Mouse (Mus musculus): ENCODE data around the gene Sgms1. TPM values are rescaled to one million over a fixed set of nuclear protein-coding genes. Genes with fewer than 3 reads are reported as not detected.

Gene Sgms1
- polyA plus RNA-seq, 1 experiment from 2014 or later: 13.8 TPM

DNA sequence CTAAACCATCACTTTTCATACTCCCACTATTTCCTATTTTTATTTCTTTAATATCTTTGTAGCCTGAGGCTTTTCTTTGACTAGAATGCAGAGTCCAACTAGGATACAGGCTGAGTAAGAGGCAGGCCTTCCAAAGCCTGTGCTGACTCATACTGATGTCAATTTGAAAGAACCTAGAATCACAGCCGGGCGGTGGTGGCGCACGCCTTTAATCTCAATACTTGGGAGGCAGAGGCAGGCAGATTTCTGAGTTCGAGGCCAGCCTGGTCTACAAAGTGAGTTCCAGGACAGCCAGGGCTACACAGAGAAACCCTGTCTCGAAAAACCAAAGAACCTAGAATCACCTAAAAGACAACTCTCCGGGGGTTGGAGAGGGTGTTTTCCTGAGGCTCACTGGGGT is 214.5 kb downstream of the Sgms1 start:
- no peak for ATAC-seq (ENCODE audit: low FRiP score, low TSS enrichment)
- Histone ChIP-seq H3K9me3 (ENCODE audit: control insufficient read depth, low read length) (no peaks in the 10 kb centered on the region), H3K4me3 (replicated peaks; ENCODE audit: low read depth, low read length) (no peak overlapping the region), H3K27ac (replicated peaks; ENCODE audit: low read depth, low read length) (no peak overlapping the region), H3K9ac (replicated peaks; ENCODE audit: low read length) (no peak overlapping the region), H3K27me3 (ENCODE audit: control insufficient read depth, insufficient read depth, low read length) (no peaks in the 10 kb centered on the region), H3K36me3 (ENCODE audit: control insufficient read depth, insufficient read depth, low read length) (no peaks in the 10 kb centered on the region), H3K4me2 (ENCODE audit: low read length) (no peak overlapping the region), H3K4me1 (ENCODE audit: control insufficient read depth, insufficient read depth, low read length) (no peaks in the 10 kb centered on the region)
- no peak for DNase-seq
- 98% methylated on average over 7 of the region's 7 CpGs for WGBS

DNA sequence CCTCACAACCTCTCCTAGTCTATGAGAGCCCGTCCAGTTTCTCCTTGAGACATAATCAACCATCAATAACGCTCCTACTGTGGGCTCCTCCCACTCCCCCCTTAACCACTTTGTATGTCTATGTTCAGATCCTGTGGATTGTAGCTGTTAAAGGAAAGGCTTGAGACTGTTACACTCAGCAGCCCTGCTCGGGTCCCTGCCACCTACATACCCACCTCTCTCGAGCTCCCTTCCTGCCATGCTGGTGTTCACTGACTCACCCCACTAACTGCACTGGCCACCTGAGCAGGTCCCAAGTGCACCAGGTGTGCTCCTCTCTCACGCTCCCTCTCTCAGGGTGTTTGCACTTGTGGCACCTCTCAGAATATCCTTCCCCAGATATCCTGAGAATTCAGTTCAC is 215.0 kb downstream of the Sgms1 start:
- no peak overlapping the region for H3K4me3 ChIP-seq (replicated peaks; ENCODE audit: low read depth, low read length)
- no peak overlapping the region for H3K9ac ChIP-seq (replicated peaks; ENCODE audit: low read length)
- no peak overlapping the region for H3K27ac ChIP-seq (replicated peaks; ENCODE audit: low read depth, low read length)
- WGBS: 88% methylated on average over 5 of the region's 5 CpGs
- DNase-seq (no peak), ATAC-seq (ENCODE audit: low FRiP score, low TSS enrichment) (no peak)
- H3K27me3 ChIP-seq (ENCODE audit: control insufficient read depth, insufficient read depth, low read length): no peaks in the 10 kb centered on the region
- no peaks in the 10 kb centered on the region for H3K36me3 ChIP-seq (ENCODE audit: control insufficient read depth, insufficient read depth, low read length)
- H3K9me3 ChIP-seq (ENCODE audit: control insufficient read depth, low read length): no peaks in the 10 kb centered on the region
- no peaks in the 10 kb centered on the region for H3K4me1 ChIP-seq (ENCODE audit: control insufficient read depth, insufficient read depth, low read length)
- H3K4me2 ChIP-seq (ENCODE audit: low read length): no peak overlapping the region

DNA sequence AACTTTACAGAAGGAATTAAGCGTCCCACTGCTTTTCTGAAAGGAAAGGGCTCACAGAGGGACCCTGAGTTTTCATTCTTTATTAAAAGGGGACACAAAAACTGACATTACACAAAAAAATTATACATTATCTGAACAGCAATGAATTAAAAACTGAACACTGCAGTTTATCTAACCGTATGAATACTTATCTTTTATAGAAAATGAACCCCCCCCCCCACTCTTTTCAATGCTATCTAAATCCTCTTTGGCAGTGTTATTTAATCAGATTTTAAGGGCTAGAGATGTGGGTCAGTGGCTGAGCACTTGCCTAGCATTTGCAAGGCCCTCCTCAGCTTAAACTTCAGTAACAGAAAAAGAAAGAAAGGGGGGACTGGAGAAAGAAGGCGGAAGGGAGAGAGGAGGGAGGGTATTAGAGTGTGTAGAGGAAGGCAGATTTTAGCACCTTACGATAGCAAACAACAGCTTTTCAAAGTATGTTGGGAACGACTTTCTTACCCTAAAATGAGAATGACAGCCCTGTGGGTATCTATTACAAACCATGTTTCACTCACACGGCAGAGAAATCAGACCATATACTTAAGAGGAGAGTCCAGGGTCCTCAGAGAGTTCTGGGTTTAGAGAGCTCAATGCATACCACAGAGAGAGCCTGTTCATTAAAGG is 215.9 kb downstream of the Sgms1 start:
- Histone ChIP-seq H3K4me3 (replicated peaks; ENCODE audit: low read depth, low read length) (no peak overlapping the region), H3K36me3 (ENCODE audit: control insufficient read depth, insufficient read depth, low read length) (no peaks in the 10 kb centered on the region), H3K27ac (replicated peaks; ENCODE audit: low read depth, low read length) (no peak overlapping the region), H3K27me3 (ENCODE audit: control insufficient read depth, insufficient read depth, low read length) (no peaks in the 10 kb centered on the region), H3K9ac (replicated peaks; ENCODE audit: low read length) (no peak overlapping the region), H3K4me1 (ENCODE audit: control insufficient read depth, insufficient read depth, low read length) (no peaks in the 10 kb centered on the region), H3K4me2 (ENCODE audit: low read length) (no peak overlapping the region), H3K9me3 (ENCODE audit: control insufficient read depth, low read length) (no peaks in the 10 kb centered on the region)
- DNase-seq (no peak), ATAC-seq (ENCODE audit: low FRiP score, low TSS enrichment) (no peak)
- 48% methylated on average over 6 of the region's 6 CpGs for WGBS

DNA sequence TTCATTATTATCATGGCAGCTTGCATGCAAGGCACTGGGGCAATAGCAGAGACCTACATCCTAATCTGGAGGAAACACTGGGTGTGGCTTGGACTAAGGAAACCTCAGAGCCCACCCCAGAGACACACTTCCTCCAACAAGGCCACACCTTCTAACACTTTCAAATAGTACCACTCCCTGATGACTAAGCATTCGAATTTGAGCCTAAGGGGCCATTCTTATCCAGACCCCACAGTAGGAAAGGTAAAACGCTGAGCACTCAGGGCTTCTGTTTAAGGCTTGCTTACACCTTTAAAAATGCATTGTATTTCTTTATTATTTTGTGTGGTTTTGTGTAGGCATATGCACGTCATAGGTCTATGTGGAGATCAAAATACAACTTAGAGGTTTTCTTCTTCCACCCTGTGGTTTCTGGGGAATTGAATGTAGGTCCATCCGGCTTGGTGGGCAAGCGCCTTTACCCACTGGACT is 217.0 kb downstream of the Sgms1 start:
- no peaks in the 10 kb centered on the region for H3K4me1 ChIP-seq (ENCODE audit: control insufficient read depth, insufficient read depth, low read length)
- DNase-seq (no peak), ATAC-seq (ENCODE audit: low FRiP score, low TSS enrichment) (no peak)
- H3K9ac ChIP-seq (replicated peaks; ENCODE audit: low read length): no peak overlapping the region
- no peaks in the 10 kb centered on the region for H3K27me3 ChIP-seq (ENCODE audit: control insufficient read depth, insufficient read depth, low read length)
- H3K36me3 ChIP-seq (ENCODE audit: control insufficient read depth, insufficient read depth, low read length): no peaks in the 10 kb centered on the region
- H3K9me3 ChIP-seq (ENCODE audit: control insufficient read depth, low read length): no peaks in the 10 kb centered on the region
- no peak overlapping the region for H3K27ac ChIP-seq (replicated peaks; ENCODE audit: low read depth, low read length)
- H3K4me2 ChIP-seq (ENCODE audit: low read length): no peak overlapping the region
- no peak overlapping the region for H3K4me3 ChIP-seq (replicated peaks; ENCODE audit: low read depth, low read length)
- 93% methylated on average over 5 of the region's 5 CpGs for WGBS

DNA sequence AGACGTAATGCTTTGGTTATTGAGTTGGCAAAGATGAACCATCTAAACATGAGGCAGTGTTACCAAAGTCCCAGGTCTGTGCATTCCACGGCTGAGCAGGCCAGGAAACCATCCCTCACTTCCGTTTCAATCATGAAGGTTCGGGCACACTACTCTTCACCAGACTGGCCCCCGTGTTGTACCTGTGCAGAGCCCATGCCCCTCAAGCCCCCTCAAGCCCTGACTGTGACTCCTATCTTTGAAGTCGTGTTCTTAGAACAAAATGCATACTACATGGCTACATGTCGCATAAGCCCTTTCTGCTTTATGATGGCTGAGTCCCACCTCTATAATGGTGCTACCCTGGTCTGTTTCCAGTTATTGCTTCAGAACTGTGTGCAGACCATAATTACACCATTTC is 217.5 kb downstream of the Sgms1 start:
- no peaks in the 10 kb centered on the region for H3K36me3 ChIP-seq (ENCODE audit: control insufficient read depth, insufficient read depth, low read length)
- WGBS: 92% methylated on average over 7 of the region's 7 CpGs
- H3K9ac ChIP-seq (replicated peaks; ENCODE audit: low read length): no peak overlapping the region
- H3K9me3 ChIP-seq (ENCODE audit: control insufficient read depth, low read length): no peaks in the 10 kb centered on the region
- H3K27ac ChIP-seq (replicated peaks; ENCODE audit: low read depth, low read length): no peak overlapping the region
- DNase-seq (no peak), ATAC-seq (ENCODE audit: low FRiP score, low TSS enrichment) (no peak)
- H3K4me1 ChIP-seq (ENCODE audit: control insufficient read depth, insufficient read depth, low read length): no peaks in the 10 kb centered on the region
- no peak overlapping the region for H3K4me3 ChIP-seq (replicated peaks; ENCODE audit: low read depth, low read length)
- no peak overlapping the region for H3K4me2 ChIP-seq (ENCODE audit: low read length)
- H3K27me3 ChIP-seq (ENCODE audit: control insufficient read depth, insufficient read depth, low read length): no peaks in the 10 kb centered on the region

DNA sequence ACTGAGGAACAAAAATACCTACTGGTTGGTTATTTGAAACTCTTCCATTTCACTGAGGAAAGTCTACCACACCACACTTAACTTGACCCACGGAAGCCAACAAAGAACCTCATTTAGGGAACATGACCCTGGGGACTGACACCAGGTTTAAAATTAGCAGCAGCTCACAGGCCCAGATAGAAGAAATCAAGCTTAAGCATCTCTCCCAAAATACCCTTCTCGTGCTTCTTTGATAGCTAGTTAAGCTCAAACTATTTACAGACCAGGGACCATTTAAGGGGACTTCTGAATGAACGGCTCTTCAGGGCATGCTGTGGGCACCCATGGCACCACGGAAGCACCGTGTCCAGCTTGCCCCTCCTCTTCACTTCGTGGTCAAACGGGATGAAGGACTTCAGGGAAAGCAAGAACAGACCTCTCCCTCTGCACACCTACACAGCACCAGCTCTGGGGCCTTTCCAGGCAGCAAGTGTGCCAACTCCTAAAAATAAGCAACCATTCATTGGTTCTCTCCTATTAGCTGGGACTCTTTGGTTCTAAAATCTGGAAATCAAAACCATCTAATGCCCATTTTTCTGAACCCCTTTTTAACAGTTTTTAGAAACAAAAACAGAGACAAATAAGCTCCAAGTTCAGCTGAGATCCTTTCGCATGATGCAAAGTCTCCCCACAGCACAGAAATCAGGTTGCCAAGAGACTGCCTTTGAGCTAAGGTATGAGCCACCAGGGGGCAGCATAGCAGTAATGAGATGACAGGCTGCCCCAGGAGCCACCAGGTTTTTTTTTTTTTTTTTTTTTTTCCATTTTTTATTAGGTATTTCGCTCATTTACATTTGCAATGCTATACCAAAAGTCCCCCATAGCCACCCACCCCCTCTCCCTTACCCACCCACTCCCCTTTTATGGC is 219.6 kb downstream of the Sgms1 start:
- Histone ChIP-seq H3K9me3 (ENCODE audit: control insufficient read depth, low read length) (no peaks in the 10 kb centered on the region), H3K27ac (replicated peaks; ENCODE audit: low read depth, low read length) (no peak overlapping the region), H3K4me2 (ENCODE audit: low read length) (no peak overlapping the region), H3K36me3 (ENCODE audit: control insufficient read depth, insufficient read depth, low read length) (no peaks in the 10 kb centered on the region), H3K27me3 (ENCODE audit: control insufficient read depth, insufficient read depth, low read length) (no peaks in the 10 kb centered on the region), H3K4me3 (replicated peaks; ENCODE audit: low read depth, low read length) (no peak overlapping the region), H3K9ac (replicated peaks; ENCODE audit: low read length) (no peak overlapping the region), H3K4me1 (ENCODE audit: control insufficient read depth, insufficient read depth, low read length) (no peaks in the 10 kb centered on the region)
- DNase-seq (peak; percentile 86), ATAC-seq (ENCODE audit: low FRiP score, low TSS enrichment) (no peak)
- 85% methylated on average over 8 of the region's 9 CpGs for WGBS

DNA sequence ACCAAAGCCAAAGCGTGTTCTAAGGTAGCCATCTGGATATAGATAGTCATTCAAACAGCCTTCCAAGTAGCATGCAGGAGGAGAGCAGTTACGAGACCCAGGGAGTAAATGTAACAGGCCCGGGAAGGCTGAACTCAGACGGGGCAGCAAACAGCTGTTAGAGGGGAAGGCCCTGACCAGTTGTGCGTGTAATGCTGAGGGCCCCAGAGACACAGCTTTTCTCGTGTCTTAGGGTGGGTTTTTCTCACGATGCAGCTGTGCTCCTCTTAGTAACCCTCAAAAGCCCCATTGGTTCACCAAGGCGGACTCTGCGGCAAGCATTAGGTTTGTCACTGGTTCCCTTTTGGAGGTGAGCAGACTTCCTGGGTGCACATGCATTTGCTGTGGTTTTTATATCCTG is 221.5 kb downstream of the Sgms1 start:
- no peaks in the 10 kb centered on the region for H3K9me3 ChIP-seq (ENCODE audit: control insufficient read depth, low read length)
- no peak overlapping the region for H3K4me2 ChIP-seq (ENCODE audit: low read length)
- no peaks in the 10 kb centered on the region for H3K4me1 ChIP-seq (ENCODE audit: control insufficient read depth, insufficient read depth, low read length)
- no peak overlapping the region for H3K4me3 ChIP-seq (replicated peaks; ENCODE audit: low read depth, low read length)
- ATAC-seq (ENCODE audit: low FRiP score, low TSS enrichment): no peak
- H3K27ac ChIP-seq (replicated peaks; ENCODE audit: low read depth, low read length): no peak overlapping the region
- H3K36me3 ChIP-seq (ENCODE audit: control insufficient read depth, insufficient read depth, low read length): no peaks in the 10 kb centered on the region
- DNase-seq: no peak
- H3K9ac ChIP-seq (replicated peaks; ENCODE audit: low read length): no peak overlapping the region
- WGBS: 80% methylated on average over 9 of the region's 9 CpGs
- H3K27me3 ChIP-seq (ENCODE audit: control insufficient read depth, insufficient read depth, low read length): no peaks in the 10 kb centered on the region

DNA sequence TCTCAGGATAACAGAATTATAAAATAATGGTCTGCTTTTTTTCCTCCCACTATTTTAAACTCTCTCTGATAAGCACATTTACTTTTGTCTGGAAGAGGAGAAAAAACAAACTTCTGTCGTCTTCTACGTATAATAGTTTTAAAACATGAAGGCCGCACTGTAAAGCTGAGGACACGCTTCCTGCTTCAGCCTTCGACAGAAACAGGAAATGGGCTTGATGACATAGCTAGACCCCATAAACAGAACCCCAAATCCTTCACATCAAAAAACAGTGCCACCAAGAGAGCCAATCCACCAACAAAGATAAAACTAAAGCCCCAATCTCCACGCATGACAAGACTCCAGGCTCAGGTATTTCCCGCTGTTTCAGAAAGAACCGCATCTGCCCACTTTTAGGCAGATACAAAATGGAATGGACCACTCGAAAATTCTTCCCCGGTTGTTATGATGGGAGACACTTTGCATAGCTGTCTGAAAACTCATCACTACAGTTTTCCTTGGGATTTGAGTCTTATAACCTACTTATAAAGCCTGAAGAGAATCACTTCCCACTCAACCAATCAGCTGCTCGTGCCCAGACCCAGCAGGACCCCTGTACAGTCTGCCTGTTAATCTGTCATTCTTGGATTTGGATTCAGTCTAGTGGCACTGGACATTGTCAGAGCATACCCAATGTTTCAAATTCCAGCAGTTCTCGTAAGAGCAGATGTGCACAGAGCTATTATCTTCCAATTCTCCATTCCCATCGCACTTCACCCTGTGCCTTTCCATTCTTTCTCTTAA is 222.5 kb downstream of the Sgms1 start:
- H3K4me3 ChIP-seq (replicated peaks; ENCODE audit: low read depth, low read length): no peak overlapping the region
- H3K27ac ChIP-seq (replicated peaks; ENCODE audit: low read depth, low read length): no peak overlapping the region
- no peak for ATAC-seq (ENCODE audit: low FRiP score, low TSS enrichment)
- no peaks in the 10 kb centered on the region for H3K27me3 ChIP-seq (ENCODE audit: control insufficient read depth, insufficient read depth, low read length)
- 94% methylated on average over 13 of the region's 13 CpGs for WGBS
- no peak for DNase-seq
- H3K36me3 ChIP-seq (ENCODE audit: control insufficient read depth, insufficient read depth, low read length): no peaks in the 10 kb centered on the region
- H3K4me1 ChIP-seq (ENCODE audit: control insufficient read depth, insufficient read depth, low read length): no peaks in the 10 kb centered on the region
- no peaks in the 10 kb centered on the region for H3K9me3 ChIP-seq (ENCODE audit: control insufficient read depth, low read length)
- H3K9ac ChIP-seq (replicated peaks; ENCODE audit: low read length): no peak overlapping the region
- H3K4me2 ChIP-seq (ENCODE audit: low read length): no peak overlapping the region

Measured in midbrain, embryonic 14.5 days (tissue).